Mouse (Mus musculus) heart, postnatal 25 days (tissue): Measurements from ENCODE around the gene Pla2g16. TPM values are rescaled to one million over a fixed set of nuclear protein-coding genes. Genes with fewer than 3 reads are reported as not detected.

Experiments used
- DNase-seq: peaks from one replicate; pipeline ENCODE4 v3.0.0; 2022; ENCODE audit warnings: low spot score
- intact Hi-C: fragments of 180-260 bp; cut with DNase I; formaldehyde crosslinking; loops from one replicate; pipeline ENCODE4 v1.15.1; 2025
- total RNA-seq, 2 experiments: library from RNA; stranded (reverse); gene quantifications; 2 replicates each; pipeline ENCODE4 v1.2.3; 2021

The Pla2g16 gene
- total RNA-seq, 2 experiments from 2014 or later, result 122 TPM

- no peak for DNase-seq
- intact Hi-C loops, result no loop called here
These were observed 5.4 kb downstream of the Pla2g16 start for GRCm38 (mm10) chr19:7562601-7563129.

GRCm38 (mm10) chr19:7563676-7564075, 6.4 kb downstream of the Pla2g16 start:
- intact Hi-C loops, result no loop called here
- DNase-seq, result no peak

GRCm38 (mm10) chr19:7564457-7564856, 7.2 kb downstream of the Pla2g16 start:
- intact Hi-C loops, result no loop called here
- no peak for DNase-seq

- intact Hi-C loops, result no loop called here
- DNase-seq, result no peak
These were observed 9.6 kb downstream of the Pla2g16 start for GRCm38 (mm10) chr19:7566826-7567225.

GRCm38 (mm10) chr19:7568364-7568763, 11.1 kb downstream of the Pla2g16 start:
- DNase-seq, result no peak
- intact Hi-C loops, result no loop called here

GRCm38 (mm10) chr19:7569650-7570049, 12.4 kb downstream of the Pla2g16 start:
- DNase-seq, result no peak
- intact Hi-C loops, result no loop called here

- DNase-seq, result no peak
- intact Hi-C loops, result no loop called here
These were observed 18.9 kb downstream of the Pla2g16 start for GRCm38 (mm10) chr19:7576180-7576579.

GRCm38 (mm10) chr19:7577710-7578109, 20.5 kb downstream of the Pla2g16 start:
- DNase-seq, result no peak

GRCm38 (mm10) chr19:7581042-7581441, 23.8 kb downstream of the Pla2g16 start:
- no peak for DNase-seq
- intact Hi-C loops, result no loop called here

More at GRCm38 (mm10) chr19:7577710-7578109, 20.5 kb downstream of the Pla2g16 start:
- intact Hi-C loops, result no loop called here

- intact Hi-C loops, result no loop called here
- DNase-seq, result no peak
These were observed 25.8 kb downstream of the Pla2g16 start for GRCm38 (mm10) chr19:7583101-7583500.

- DNase-seq, result no peak
- intact Hi-C loops, result no loop called here
These were observed 26.3 kb downstream of the Pla2g16 start for GRCm38 (mm10) chr19:7583599-7583998.

- DNase-seq, result no peak
These were observed 28.0 kb downstream of the Pla2g16 start for GRCm38 (mm10) chr19:7585279-7585678.

GRCm38 (mm10) chr19:7585764-7586163, 28.5 kb downstream of the Pla2g16 start:
- DNase-seq, result no peak
- intact Hi-C loops, result loop anchor here (2.0 kb wide), 1 partner anchor 27 kb away; no protein-coding TSS in a partner anchor

More at GRCm38 (mm10) chr19:7585279-7585678, 28.0 kb downstream of the Pla2g16 start:
- intact Hi-C loops, result loop anchor here (2.0 kb wide), 1 partner anchor 26 kb away; no protein-coding TSS in a partner anchor

- intact Hi-C loops, result no loop called here
These were observed 33.5 kb downstream of the Pla2g16 start for GRCm38 (mm10) chr19:7590795-7591194.

GRCm38 (mm10) chr19:7592018-7592417, 34.8 kb downstream of the Pla2g16 start:
- DNase-seq, result no peak
- intact Hi-C loops, result no loop called here

More at GRCm38 (mm10) chr19:7590795-7591194, 33.5 kb downstream of the Pla2g16 start:
- no peak for DNase-seq

GRCm38 (mm10) chr19:7595534-7595933, 38.3 kb downstream of the Pla2g16 start:
- DNase-seq, result no peak
- intact Hi-C loops, result loop anchor here (1.0 to 2.0 kb wide), 2 partner anchors 39 to 66 kb away; partner anchors contain the start of gene Pla2g16

GRCm38 (mm10) chr19:7598481-7598880, 41.2 kb downstream of the Pla2g16 start:
- intact Hi-C loops, result no loop called here
- DNase-seq, result no peak

- intact Hi-C loops, result no loop called here
- DNase-seq, result no peak
These were observed 44.3 kb downstream of the Pla2g16 start for GRCm38 (mm10) chr19:7601551-7601950.

- no peak for DNase-seq
- intact Hi-C loops, result no loop called here
These were observed 46.8 kb downstream of the Pla2g16 start for GRCm38 (mm10) chr19:7604107-7604506.

- intact Hi-C loops, result no loop called here
- no peak for DNase-seq
These were observed 47.8 kb downstream of the Pla2g16 start for GRCm38 (mm10) chr19:7605013-7605412.

GRCm38 (mm10) chr19:7605930-7606783, 48.9 kb downstream of the Pla2g16 start:
- DNase-seq, result no peak

More at GRCm38 (mm10) chr19:7605930-7606783, 48.9 kb downstream of the Pla2g16 start:
- intact Hi-C loops, result no loop called here
